14 mouse cellular contexts compared by ENCODE assay signal in genomic region chr11:29719597-29719996, GRCm38 (mm10).
"Had no signal": no experiment of that assay in that cellular context is flagged by ENCODE, and none has a peak within 500 bp of the region (broad histone marks: within the 10 kb centered on the region; RNA-seq: fewer than 3 reads in every experiment).

No protein-coding gene starts in this region.

- H3K4me2 ChIP-seq: limb, embryonic 15.5 days; liver, embryonic 15.5 days; lung, embryonic 14.5 days; midbrain, embryonic 11.5 days had no signal

- DNase-seq: kidney, adult 11 months; kidney, adult 9 months; kidney, postnatal 36 days; lung, embryonic 14.5 days; lung, postnatal 10 days; right cerebral cortex, adult 18-20 months; thymus, postnatal 14 days had no signal

- ATAC-seq: midbrain, embryonic 16.5 days had no signal

- H3K27ac ChIP-seq: kidney, postnatal 0 days; limb, embryonic 15.5 days; liver, embryonic 15.5 days; stomach, postnatal 0 days had no signal

- H3K4me3 ChIP-seq: limb, embryonic 15.5 days; liver, embryonic 15.5 days; megakaryocyte, embryonic 14.5 days had no signal

- H3K36me3 ChIP-seq: limb, embryonic 15.5 days; liver, embryonic 15.5 days had no signal

- H3K9me3 ChIP-seq: limb, embryonic 15.5 days; liver, embryonic 15.5 days; megakaryocyte, embryonic 14.5 days had no signal

- H3K27me3 ChIP-seq: limb, embryonic 15.5 days; liver, embryonic 15.5 days; megakaryocyte, embryonic 14.5 days had no signal

- H3K9ac ChIP-seq: limb, embryonic 15.5 days; liver, embryonic 15.5 days; lung, embryonic 14.5 days had no signal
